Mouse (Mus musculus) ES-CJ7 (cell line): ENCODE measurements around the gene Il2rg.

Experiments used
- DNase-seq: peaks from one replicate; pipeline ENCODE4 v3.0.0; 2011; ENCODE audit warnings: low read depth, low spot score

The Il2rg gene

GRCm38 (mm10) chrX:101260441-101261325 is 7.4 kb downstream of the Il2rg start:
- DNase-seq, result peak; percentile 88

DNA sequence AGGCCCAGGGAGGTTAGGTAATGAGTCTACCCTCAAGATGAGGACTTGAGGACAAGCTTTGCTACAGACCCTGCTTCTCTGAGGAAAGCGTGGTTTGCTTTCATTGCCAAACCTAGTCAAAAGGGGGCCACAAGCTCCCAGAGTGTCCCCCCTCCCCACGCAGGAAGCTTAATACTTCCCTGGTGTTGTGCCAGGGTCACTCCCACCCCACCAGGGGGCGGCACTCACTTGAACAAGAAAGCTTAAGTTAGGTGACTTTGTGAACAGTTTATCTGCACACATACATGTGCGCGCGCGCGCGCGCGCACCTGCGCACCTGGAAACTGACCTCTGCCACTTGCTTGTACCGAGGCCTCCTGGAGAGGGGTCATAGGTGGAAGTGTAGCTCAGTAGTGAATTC is 11.5 kb downstream of the Il2rg start:
- DNase-seq, result peak; percentile 48

DNA sequence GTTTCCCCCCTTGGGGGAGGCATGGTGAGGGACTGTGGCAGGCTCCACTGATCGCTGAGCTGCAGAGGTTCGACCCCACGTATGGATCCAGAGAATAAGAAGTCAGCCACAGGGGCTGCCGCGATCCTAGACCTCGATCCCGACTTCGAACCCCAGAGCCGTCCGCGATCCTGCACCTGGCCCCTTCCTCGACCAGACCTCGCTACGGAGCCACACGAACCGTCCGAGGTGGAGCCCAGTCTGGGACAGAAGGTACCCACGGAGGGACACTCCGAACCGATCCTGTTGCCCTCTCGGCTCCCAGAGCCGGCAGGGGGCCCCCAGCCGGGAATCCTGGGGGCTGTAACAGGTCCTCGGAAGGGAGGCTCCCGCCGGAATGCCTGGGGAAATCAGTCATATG is 13.3 kb downstream of the Il2rg start:
- no peak for DNase-seq

- DNase-seq, result peak; percentile 96
Measured at GRCm38 (mm10) chrX:101253952-101254729, 13.9 kb downstream of the Il2rg start, which contains the start of gene Foxo4. Gene Foxo4 (plus strand): TSS chrX:101254528.

GRCm38 (mm10) chrX:101245011-101245410 is 23.0 kb downstream of the Il2rg start:
- peak; percentile 79 for DNase-seq

- DNase-seq, result no peak
Measured at GRCm38 (mm10) chrX:101222796-101223162, 45.3 kb downstream of the Il2rg start.

DNA sequence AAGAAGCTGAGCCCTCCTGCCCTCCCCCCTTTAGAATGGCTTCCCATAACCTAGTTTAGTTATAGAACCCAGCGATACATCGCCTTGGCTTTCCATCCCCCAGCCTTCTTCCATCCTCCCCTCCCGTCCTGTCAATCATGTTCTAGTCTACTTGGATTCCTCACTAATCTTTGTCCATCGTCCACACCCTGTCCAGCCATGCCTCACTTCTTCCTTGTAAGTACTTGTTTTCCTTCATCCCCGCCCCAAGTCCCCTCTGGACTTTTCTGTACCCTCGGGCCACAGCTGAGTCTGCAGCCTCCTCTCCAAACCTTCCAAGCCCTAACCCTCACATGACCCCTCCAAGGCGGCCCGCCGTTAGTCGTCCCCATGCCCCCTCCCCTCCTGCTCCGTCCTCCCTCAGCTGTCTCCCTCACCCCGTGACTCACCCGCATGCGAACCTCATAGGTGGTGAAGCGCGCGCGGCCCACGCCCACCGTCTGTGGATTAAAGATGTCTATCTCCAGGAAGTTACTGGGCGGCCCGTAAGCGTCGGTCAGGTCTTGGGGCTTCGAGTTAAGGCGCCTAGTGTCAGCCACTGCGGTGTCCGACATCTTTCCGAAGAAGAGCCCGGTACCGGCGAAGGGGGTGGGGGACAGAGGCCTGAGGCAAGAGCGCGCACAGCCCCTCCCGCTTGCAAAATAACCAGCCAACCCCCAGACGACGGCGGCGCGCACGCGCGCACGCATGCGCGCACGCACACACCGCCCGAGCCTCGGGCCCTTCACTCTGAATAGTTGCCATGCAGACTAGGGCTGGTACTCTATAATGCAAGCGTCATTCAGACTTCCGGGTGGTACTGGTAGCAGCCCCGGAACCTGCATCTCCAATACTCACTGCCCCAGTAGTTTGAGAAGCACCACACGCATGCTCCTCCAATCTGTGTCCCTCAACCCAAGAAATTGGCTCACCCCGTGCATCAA is 45.9 kb downstream of the Il2rg start, which contains the start of gene Snx12:
Snx12 (minus strand) TSS at position 730 of the 962 bp plus-strand sequence.
- peak; percentile 95 for DNase-seq
